Mouse (Mus musculus) liver, adult (tissue): Measurements from ENCODE around the gene Lcn9.
"Not testable (repeated sequence)": the region's sequence is repeated elsewhere in the genome, so short reads cannot be mapped to it uniquely, and the experiment has no call there.

Experiments
- GATA4 ChIP-seq: IDR thresholded peaks from 2 replicates; pipeline ENCODE4 v1.6.1; 2014; ENCODE audit warnings: mild to moderate bottlenecking, low read length; ENCODE audit not compliant: insufficient replicate concordance

Lcn9 gene

DNA sequence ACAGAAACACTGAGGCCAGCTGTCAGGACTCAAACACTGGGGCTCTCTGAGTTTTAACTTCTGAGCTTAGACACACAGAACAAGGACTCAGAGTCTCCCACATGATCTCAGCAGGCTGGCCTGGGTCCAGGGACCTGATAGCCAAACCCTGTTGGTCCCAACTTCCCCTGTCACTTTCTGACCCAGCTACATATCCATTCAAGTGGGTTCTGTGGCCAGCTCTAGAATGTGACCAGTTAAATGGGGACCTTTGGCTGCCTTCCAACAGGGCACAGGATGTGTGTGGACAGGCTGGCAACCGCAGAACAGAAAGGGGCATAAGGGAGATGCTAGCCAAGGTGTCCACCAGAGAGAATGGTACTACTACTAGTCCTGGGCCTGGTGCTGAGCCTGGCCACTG, at the start of gene Lcn9:
Lcn9 (plus strand) TSS at position 348 of the 400 bp plus-strand sequence.
- TF ChIP-seq GATA4: no peak

DNA sequence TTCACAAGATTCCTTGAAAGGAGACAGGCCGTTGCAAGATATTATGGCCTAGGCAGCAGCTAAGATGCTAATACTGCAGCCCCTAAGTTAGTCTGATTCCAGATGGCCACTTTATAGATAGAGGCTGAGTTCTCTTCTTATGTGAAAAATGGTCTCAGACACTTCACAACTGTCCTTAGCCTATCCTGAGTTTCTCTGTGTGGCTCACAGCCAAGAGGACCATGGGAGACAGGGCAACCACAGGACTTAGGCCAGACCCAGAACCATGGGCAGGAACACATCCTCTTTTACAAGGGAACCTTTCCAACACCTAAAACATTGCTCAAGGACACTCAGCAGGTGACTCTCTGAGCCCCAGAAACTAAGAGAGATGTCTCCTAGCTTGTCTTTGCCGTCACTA, 49.4 kb upstream of the Lcn9 start:
- no peak for TF ChIP-seq GATA4

DNA sequence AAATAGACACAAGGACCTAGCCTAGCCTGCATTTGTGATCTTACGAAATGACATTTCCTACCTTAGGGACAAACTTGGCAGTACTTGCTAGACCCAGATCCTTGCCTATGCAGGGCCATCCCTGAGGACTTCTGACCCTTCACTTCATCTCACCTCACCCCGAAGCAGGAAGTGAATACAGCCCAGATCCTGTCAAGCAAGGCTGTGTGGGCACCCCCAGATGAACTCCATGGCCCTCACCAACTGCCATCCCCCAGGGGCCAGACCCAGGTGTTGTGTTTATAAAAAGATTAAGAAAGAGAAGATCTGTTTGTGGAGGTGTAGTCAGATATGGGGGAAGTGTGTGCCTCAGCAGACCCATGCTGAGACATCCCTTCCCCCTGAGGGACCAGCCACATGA, 48.3 kb upstream of the Lcn9 start:
- no peak for TF ChIP-seq GATA4

DNA sequence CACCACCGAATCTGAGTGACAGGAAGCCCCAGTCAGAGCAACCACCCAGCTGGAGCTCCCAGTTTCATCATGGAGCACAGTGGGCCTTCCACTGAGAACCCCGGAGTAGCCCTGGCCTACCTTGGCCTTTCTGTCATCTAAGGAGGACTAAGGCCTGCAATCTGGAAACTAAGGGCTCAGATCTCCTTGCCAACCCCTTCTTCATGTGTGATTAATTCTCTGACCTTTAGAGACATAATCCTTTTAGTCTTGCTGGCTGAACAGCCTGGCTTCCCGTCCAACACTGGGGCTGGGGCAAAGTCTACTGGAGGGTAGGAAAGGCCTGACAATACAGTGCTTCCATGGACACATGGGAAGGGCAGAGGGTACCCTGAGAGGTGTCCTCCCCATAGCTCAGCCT, 47.0 kb upstream of the Lcn9 start:
- no peak for TF ChIP-seq GATA4

DNA sequence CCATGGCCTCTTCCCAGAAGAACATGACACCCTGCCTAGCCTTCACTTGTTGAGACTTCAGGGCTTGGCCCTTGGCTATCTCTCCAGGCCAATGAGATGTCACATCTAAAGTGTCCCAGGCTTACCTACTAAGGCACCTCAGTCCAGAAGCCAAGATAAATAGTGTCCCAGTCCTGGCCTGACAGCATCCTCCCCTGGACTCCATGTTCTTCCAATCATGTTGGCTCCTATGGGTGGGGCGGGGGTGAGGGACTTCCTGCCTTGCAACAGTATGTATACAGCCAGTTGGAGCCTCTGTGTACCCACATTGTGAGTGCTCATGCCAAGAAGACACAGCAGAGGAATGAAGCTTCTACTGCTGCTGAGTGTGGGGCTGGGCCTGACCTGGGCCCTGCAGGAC, 46.2 kb upstream of the Lcn9 start, which contains the start of gene Lcn11:
Lcn11 (plus strand) TSS at position 301 of the 400 bp plus-strand sequence.
- TF ChIP-seq GATA4: no peak

DNA sequence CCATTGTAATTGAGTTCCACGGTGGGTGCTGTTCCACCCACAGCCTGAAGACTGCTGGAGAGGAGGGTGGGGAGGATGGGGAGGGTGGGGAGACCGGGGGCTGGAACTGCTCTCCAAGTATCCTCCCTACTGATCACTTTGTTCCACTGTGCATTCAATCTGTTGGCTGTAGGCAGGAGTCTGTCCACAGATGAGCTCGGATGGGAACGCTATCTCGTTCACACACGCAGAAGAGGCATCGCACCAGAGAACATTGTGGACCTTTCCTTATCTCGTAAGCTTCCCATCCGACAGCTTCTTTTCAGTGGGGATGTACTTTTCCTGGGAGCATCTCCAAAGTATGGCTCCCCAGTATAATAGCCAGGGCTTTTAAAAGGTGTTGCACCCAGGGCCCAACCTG, 43.9 kb upstream of the Lcn9 start:
- TF ChIP-seq GATA4: no peak

DNA sequence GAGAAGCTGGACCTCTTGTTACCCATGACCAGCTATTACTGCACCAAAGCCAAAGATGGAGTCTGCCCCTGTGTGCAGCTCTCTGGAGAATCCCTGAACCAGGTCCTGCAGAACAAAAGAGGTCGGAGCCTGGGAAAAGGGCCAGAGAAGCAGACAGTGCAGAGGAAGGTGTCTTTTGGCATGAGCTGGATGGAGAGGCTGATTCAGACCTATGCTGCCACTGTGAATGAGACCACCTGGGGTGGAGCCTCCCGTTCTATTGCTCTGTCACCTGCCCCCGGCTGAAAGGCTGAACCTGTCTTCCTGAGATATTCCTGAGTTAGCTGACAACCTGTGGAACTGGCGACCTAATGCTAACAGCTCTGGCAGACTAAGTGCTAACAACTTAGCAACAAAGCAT, 42.0 kb upstream of the Lcn9 start:
- TF ChIP-seq GATA4: no peak

DNA sequence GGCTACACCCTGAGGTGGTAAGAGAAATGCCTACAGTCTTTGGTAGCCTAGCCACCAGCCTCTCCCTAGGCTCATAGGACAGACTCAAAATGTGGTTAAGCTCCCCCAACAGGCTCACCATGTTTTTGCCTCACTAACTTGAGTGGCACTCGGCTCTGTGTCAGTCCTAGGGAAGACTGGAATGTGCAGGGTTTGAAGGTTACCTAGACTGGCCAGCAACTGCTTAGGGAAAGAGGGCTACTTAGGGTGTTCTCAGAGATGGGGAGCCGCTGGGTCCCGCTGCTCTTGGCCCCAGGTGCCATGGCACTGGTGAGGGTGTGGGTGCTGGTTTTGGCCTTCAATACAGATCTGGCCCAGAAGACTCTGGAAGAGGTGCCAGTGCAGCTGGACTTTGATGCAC, 41.0 kb upstream of the Lcn9 start, which contains the start of gene Gm13539:
Gm13539 (plus strand) TSS at position 301 of the 400 bp plus-strand sequence.
- no peak for TF ChIP-seq GATA4

DNA sequence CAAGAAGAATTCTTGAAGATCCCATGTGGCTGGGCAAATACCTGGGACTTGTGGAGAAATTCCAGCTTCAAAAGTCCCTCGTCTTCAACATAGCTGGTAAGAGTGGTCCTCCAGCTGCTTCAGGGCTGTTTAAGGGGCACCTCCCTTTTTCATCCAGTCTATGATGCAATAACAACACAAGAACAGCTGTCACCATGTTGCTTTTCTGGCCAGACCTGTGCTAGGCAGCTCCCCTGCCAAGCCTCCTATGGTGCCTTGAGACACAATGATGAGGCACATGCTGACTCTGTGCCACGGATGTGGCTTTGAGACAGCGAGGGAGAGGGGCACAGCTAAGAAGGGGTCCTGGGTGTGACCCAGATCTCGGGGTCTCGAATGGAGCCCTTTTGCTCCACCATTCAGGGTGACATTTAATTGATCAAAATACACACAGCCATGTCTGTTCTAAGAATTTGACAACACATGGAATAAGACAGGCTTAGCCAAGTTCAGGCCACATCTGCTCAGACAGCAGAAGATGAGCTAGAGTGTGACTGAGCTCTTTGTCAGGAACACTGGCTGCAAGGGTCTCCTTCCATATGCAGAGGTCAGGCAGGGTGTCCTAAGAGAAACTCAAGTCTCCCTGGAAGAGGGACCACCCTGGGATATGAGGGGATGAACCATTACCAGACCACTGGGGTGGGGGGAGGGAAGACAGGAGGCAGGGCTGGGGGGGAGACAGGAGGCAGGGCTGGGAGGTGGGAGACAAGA, 37.2 kb upstream of the Lcn9 start:
- TF ChIP-seq GATA4: no peak

DNA sequence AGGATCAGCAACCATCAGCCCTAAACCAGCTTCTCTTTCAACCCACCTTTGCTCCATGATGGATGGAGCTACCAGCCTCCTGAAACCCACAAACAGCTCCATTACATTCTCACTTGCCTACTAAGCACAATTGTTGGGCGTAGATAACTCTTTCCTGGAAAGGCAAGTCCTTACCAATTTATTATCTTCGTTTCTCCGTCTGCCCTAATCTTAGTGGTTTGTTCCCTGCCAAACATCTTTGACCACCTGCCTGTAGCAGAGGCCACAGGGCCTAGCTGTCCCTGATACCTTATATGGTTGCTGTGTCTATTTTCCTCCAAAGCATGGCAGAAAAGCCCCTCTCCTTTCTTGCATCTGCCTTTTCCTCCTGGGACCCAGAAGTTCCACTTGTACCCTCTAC, 33.9 kb upstream of the Lcn9 start:
- no peak for TF ChIP-seq GATA4

DNA sequence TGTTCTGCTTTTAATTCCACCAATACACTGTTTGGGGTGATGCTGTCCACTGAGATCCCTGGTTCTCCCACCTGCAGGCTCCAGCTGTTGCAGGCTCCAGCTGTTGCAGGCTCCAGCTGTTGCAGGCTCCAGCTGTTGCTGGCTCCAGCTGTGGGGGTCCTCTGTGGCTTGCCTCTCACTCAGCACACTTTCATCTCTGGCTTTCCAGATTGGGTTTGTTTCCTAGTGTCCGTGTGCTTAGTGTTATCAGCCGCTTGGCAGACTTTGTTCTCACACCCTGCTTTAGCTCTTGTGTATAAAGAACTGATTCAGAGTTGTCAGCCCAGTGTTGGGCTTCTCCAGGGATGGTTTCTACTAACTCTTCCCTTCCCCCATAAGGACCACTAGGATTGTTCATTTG, 25.3 kb upstream of the Lcn9 start:
- no peak for TF ChIP-seq GATA4

DNA sequence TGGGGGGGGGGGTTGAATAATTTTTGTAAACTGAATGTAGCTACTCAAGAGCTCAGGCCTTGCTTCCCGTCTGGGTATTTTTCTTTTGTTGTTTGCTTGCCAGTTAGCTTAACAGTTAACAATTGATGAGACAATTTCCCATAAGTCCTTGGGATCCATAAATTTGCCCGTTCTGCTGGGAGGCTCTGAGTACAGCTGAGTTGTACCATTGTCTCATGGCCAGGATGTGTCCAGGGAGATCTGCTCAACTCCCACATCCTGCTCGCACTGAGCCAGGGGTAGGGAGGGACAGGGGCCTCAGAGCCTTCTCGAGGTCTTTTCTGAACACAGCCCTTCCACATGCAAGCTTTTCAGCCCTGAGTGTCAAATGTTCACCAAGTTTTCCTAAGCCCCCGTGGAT, 24.9 kb upstream of the Lcn9 start:
- no peak for TF ChIP-seq GATA4

DNA sequence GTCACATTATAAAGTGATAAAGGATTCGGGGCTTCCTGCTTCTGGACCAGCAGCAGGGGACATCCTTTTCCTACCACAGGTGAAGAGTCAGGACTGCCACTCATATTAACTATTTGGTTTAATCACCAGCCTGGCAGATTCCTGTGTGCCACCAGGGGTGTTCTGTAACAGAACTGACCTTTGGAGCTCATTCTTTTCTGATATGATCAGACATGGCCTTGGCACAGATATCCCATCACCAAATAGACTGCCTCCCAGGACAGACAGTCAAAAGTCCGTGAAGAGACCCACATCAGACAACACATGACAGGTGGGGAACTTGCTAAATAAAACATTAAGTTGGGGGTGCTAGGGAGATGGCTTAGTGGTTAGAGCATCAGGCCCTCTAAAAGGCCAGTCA, 11.2 kb upstream of the Lcn9 start:
- no peak for TF ChIP-seq GATA4

DNA sequence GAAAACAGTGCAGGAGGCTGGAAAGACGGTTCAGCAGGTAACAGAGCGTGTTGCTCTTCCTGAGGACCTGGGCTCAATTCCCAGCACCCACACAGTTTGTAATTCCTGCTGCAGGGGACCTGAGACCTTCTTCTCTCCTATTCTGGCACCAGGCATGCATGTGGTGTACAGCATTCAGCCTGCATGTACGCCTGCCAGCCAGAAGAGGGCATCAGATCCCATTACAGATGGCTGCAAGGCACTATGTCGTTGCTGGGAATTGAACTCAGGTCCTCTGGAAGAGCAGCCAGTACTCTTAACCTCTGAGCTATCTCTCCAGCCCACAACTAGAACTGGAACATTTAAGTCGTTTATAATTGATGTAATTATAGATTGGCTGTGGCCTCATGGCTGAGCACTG, 9.6 kb upstream of the Lcn9 start:
- TF ChIP-seq GATA4: no peak

DNA sequence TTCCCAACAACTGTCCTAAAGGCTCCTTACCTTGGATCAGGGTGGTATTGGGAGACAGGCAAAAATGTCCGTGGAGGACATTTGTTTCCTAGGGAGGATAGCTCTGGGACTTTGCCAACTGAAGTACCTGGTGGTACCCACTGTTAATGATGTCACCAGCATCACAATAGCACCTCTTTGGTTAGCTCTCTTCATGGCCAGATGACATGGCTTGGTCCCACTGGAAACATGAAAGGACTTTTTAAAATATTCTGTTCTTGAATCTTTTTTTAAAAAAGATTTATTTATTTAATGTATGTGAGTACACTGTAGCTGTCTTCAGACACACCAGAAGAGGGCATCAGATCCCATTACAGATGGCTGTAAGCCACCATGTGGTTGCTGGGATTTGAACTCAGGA, 7.2 kb upstream of the Lcn9 start, which contains the start of gene Glt6d1:
Glt6d1 (minus strand) TSS at position 101 of the 400 bp plus-strand sequence.
- TF ChIP-seq GATA4: not testable (repeated sequence)

DNA sequence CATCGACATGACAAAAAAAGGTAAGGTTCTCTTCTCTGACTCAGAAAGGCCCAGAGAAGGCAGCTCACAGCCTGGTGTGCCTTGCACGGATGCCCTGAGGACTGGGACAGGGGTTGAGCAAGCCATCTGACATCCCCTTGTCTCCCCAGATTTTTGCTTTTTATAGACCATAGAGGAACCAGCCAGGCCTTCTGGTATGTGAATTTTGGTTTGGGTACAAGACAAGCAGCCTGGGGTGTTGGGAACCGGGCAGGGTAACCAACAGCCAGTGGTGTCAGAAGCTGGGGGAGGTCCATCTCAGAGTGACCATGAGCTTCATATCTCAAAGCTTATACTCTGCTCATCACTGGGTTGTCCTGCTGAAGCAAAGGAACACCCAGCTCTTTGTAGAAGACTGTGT, 1.8 kb downstream of the Lcn9 start:
- TF ChIP-seq GATA4: no peak

DNA sequence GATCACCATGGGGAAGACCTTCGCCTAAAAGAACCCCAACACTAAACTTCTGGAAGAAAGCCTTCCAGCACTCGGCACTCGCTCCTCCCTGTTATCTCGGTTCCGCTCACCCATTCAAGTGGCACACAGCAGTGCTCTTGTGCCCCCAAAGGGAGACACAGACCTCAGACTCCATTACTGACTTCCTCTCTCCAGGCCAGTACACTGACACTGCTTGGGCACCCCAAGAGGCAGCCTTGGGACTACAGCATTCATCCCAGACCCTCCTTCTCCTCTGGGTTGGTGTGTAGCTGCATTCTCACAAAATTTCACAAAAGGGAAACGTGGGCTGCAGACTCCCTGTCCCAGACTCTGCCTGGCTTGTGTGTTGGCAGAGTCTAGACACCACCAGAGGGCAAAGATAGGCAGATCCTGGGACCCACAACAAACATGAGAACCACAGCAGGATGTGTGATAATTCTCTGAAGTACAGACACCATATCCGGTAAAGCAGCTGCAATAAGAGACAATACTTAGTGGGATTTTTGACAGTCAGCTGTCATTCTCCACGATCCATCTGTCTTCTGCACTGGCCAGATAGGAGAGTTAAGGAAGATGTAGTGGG, 5.5 kb downstream of the Lcn9 start:
- no peak for TF ChIP-seq GATA4

DNA sequence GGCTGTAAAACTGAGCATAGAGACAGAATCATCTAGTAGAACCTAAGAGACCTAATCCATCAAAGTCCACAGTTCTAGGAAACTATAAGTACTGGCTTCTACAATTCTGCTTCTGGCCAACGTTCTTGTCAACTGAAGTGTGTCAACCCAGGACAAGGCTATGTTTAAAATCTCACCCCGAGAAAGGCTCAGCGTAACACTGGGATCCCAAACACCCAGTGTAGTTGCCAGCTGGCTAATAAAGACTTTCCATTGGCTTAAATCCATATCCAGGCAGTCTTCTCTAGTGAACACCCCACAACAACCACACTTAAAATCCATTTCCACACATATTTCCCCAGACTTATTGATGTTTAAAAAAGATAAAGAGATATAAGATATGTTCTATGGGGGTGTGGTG, 7.8 kb downstream of the Lcn9 start:
- no peak for TF ChIP-seq GATA4
